Mouse (Mus musculus) heart, embryonic 14.5 days (tissue): ENCODE data around the gene Pmf1. TPM values are rescaled to one million over a fixed set of nuclear protein-coding genes. Genes with fewer than 3 reads are reported as not detected.
"Not testable (repeated sequence)": the region's sequence is repeated elsewhere in the genome, so short reads cannot be mapped to it uniquely, and the experiment has no call there.

Experiments used
- ATAC-seq: fragments of 200-750 bp; cut with Nextera tagmentation; 2 replicates; pipeline ENCODE4 v1.8.0; 2017; ENCODE audit warnings: low read depth, moderate TSS enrichment; ENCODE audit not compliant: insufficient number of reproducible peaks, insufficient read depth, low FRiP score
- H3K27ac ChIP-seq, 2 experiments: fragments of 200-500 bp in 1 of 2; fragments of 300-500 bp in 1 of 2; sonication (generic) in 1 of 2; replicated peaks in 1 of 2; 2 replicates each; pipeline ENCODE4 v1.5.1; 2012 to 2014; ENCODE audit warnings: low read depth in 2 of 2, low read length in 2 of 2, control low read depth in 1 of 2, mild to moderate bottlenecking in 1 of 2, mixed read lengths in 1 of 2; ENCODE audit not compliant: control insufficient read depth in 1 of 2, insufficient read depth in 1 of 2
- H3K27me3 ChIP-seq: fragments of 300-500 bp; sonication (generic); 2 replicates; pipeline ENCODE4 v1.6.1; 2014; ENCODE audit warnings: mild to moderate bottlenecking, low read length, control low read depth; ENCODE audit not compliant: control insufficient read depth, insufficient read depth
- H3K36me3 ChIP-seq: fragments of 300-500 bp; sonication (generic); 2 replicates; pipeline ENCODE4 v1.6.1; 2014; ENCODE audit warnings: mild to moderate bottlenecking, control low read depth, low read length, mixed read lengths; ENCODE audit not compliant: control insufficient read depth, insufficient read depth
- H3K4me1 ChIP-seq, 2 experiments: fragments of 200-500 bp in 1 of 2; fragments of 300-500 bp in 1 of 2; sonication (generic) in 1 of 2; 2 replicates each; pipeline ENCODE4 v1.6.1; 2012 to 2014; ENCODE audit warnings: low read length in 2 of 2, control low read depth in 1 of 2, mixed read lengths in 1 of 2; ENCODE audit not compliant: control insufficient read depth in 2 of 2, insufficient read depth in 2 of 2
- H3K4me2 ChIP-seq: fragments of 300-500 bp; sonication (generic); 2 replicates; pipeline ENCODE4 v1.6.1; 2014; ENCODE audit warnings: mild to moderate bottlenecking, low read length
- H3K4me3 ChIP-seq, 2 experiments: fragments of 200-500 bp in 1 of 2; fragments of 300-500 bp in 1 of 2; sonication (generic) in 1 of 2; 2 replicates each; pipeline ENCODE4 v1.5.1; 2012 to 2014; ENCODE audit warnings: low read length in 2 of 2, mild to moderate bottlenecking in 2 of 2, control low read depth in 1 of 2, low read depth in 1 of 2, moderate library complexity in 1 of 2; ENCODE audit not compliant: control insufficient read depth in 1 of 2, insufficient read depth in 1 of 2
- H3K9ac ChIP-seq: fragments of 300-500 bp; sonication (generic); 2 replicates; pipeline ENCODE4 v1.6.1; 2014; ENCODE audit warnings: mild to moderate bottlenecking, low read length
- H3K9me3 ChIP-seq: fragments of 300-500 bp; sonication (generic); 2 replicates; pipeline ENCODE4 v1.6.1; 2016; ENCODE audit warnings: low read length, control low read depth; ENCODE audit not compliant: control insufficient read depth
- whole genome bisulfite sequencing: fragments of 180-500 bp; shearing (Covaris S2); extraction: QIAGEN DNeasy Blood & Tissue Kit; methylation state at CpG from one replicate; pipeline ENCODE4 v1.1.7; 2014; 5-methylcytosine and 5-hydroxymethylcytosine counted together
- polyA plus RNA-seq: library from polyadenylated mRNA; unstranded; fragments of >200 nt; fragmentation: Nextera tagmentation; extraction: Ambion mirVana; gene quantifications from 2 replicates; pipeline ENCODE4 v1.2.1, GENCODE M21; 2014

Pmf1 gene
- polyA plus RNA-seq, 1 experiment from 2014 or later, result 95.5 TPM

DNA sequence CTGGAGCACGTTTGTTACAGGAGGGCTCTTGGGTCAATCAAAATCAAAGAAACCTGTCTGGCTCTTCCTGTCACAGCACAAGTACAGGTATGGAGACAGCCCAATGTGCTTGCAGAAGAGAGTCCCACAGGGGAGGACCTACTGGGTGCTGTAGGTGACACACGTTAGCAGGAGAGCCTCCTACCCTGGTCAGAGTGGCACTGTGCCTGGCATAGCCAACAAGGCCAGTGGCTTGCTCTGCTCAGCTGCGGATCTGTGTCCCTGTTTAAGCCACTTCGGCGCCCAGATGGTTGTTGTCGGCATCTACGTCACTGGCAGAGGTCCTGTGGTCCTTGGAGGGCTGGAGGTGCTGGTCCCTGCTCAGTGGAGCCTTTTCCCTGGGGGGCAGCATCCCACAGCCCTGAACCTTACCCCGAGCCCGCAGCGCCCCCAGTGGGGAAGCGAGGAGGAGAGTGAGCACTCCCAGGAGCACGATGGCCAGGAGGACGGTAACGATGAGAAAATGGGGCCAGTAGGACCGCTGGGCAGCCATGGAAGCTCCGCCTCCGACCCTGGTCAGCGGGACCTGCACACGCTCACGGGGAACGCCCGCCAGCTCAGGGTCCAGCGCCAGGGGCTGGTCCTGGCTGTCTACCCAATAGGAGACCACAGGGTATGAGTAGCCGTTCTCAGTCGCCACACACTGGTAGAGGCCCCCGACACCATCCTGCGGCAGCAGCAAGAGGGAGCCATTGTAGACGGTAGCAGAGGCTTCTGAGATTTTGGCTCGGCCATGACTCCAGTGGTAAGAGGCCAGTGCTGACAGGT lies 26.5 kb upstream of the Pmf1 start:
- 8% methylated on average over 29 of the region's 29 CpGs for WGBS
- peak; percentile 75 for ATAC-seq
- Histone ChIP-seq H3K27me3 (no peaks in the 10 kb centered on the region), H3K27ac (peak overlapping the region in 1 of 2 experiments; percentile 34; a peak in 3 of 4 replicates), H3K4me2 (peak overlapping the region; percentile 68), H3K9ac (peak overlapping the region; percentile 62), H3K36me3 (no peaks in the 10 kb centered on the region), H3K4me1 (peaks cover 20 to 32% of the 10 kb centered on the region in 2 experiments), H3K9me3 (no peaks in the 10 kb centered on the region), H3K4me3 (peak overlapping the region; percentile 37)

DNA sequence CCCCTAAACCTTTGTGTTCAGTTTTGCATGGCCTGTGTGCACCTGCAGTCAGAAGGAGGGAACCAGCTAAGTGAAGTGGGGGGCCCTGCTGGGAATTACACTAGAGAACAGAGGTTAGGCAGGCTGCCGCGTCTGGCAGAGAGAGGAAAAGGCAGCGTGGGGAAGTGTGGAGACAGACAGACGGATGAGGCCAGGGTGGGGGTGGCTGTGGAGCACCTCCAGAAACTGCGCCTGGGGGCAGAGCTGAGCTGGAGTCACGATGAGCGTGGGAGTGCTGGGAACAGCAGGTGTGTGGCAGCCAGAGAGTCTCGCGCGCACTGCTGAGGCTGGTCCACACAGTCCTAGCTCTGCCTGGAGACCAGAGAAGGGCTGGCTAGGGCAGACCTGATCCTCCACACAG lies 25.4 kb upstream of the Pmf1 start:
- ATAC-seq, result no peak
- Histone ChIP-seq H3K9me3 (no peaks in the 10 kb centered on the region), H3K27me3 (no peaks in the 10 kb centered on the region), H3K27ac (no peak overlapping the region), H3K36me3 (no peaks in the 10 kb centered on the region), H3K9ac (no peak overlapping the region), H3K4me2 (no peak overlapping the region), H3K4me1 (peaks cover 14 to 25% of the 10 kb centered on the region in 2 experiments), H3K4me3 (no peak overlapping the region)
- WGBS, result 65% methylated on average over 10 of the region's 10 CpGs

DNA sequence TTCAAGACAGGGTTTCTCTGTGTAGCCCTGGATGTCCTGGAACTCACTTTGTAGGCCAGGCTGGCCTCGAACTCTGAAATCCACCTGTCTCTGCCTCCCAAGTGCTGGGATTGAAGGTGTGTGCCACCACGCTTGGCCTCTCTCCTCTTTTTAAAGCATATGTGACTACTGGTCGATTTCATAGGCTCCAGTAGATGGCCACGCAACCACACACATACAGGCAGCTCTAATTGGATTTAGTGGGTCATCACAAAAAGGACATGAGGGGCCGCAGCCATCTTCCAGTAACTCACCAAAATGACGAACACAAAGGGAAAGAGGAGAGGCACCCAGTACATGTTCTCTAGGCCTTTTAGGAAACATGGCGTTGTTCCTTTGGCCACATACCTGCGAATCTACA lies 18.5 kb upstream of the Pmf1 start:
- not testable (repeated sequence) for H3K4me2 ChIP-seq, H3K4me3 ChIP-seq, H3K36me3 ChIP-seq, H3K9ac ChIP-seq, H3K27me3 ChIP-seq, H3K27ac ChIP-seq, H3K9me3 ChIP-seq, H3K4me1 ChIP-seq, ATAC-seq
- WGBS, result 58% methylated on average over 8 of the region's 8 CpGs

DNA sequence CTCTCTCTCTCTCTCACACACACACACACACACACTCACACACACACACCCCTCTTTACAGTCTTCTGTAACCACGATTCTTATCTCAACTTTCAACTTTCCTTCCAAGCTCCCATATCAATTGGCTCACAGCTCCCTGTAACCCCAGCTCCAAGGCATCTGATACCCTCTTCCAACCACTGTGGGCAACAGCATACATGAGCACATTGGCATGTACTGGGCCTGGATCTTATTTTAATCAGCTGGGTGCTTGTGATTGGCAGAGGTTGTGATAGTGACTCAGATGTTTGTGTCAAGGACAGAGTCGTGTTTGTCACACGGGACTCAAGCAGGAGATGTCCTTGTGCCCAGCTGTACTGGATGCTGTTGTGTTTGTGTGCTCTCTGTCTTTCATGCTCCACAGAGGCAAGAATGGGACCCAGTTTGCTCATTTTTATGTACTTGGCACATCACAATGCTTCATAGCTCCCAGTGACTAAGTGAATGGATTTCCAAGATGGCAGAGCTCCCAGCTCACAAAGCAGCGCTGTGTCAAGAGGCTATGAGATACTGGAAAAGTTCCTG lies 17.3 kb upstream of the Pmf1 start:
- Histone ChIP-seq H3K27ac (no peak overlapping the region), H3K4me3 (no peak overlapping the region)
- WGBS, result 59% methylated on average over 4 of the region's 4 CpGs

DNA sequence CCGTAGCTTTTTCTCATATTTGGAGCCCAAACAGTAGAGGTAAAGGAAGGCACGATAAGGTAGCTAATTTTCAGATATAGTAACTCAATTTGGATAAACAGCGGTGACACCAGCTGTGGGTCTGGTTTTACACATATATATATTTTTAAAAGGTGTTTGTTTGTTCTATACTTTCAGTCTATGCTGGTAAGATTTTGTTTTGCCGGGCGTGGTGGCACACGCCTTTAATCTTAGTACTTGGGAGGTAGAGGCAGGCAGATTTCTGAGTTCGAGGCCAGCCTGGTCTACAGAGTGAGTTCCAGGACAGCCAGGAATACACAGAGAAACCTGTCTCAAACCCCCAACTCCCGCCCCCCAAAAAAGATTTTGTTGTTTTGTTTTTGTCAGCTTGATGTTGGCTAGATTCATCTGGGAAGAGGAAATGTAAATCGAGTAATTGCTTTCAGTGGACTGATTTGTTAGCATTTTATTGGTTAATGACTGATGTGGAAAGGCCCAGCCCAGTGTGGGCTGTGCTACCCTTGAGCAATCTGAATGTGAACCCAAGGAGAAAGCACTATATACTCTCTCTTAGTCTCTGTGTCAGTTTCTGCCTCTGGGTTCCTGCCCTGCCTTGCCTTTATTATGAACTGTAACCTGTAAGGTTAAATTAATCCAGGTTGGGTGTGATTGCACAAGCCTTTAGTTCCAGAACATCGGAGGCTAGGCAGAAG lies 15.7 kb upstream of the Pmf1 start:
- Histone ChIP-seq H3K36me3 (peaks cover 5% of the 10 kb centered on the region), H3K4me2 (peak overlapping the region; percentile 97), H3K9ac (peak overlapping the region; percentile 55; the same call in 1 of the 2 replicates), H3K4me3 (no peak overlapping the region), H3K4me1 (peaks cover 4 to 11% of the 10 kb centered on the region in 2 experiments), H3K9me3 (no peaks in the 10 kb centered on the region), H3K27ac (no peak overlapping the region; a peak in 1 of 4 replicates), H3K27me3 (no peaks in the 10 kb centered on the region)
- WGBS, result 86% methylated on average over 10 of the region's 10 CpGs
- no peak for ATAC-seq

More for the DNA sequence above, 17.3 kb upstream of the Pmf1 start:
- no peaks in the 10 kb centered on the region for H3K36me3 ChIP-seq
- H3K27me3 ChIP-seq, result no peaks in the 10 kb centered on the region
- no peak overlapping the region for H3K4me2 ChIP-seq
- ATAC-seq, result no peak
- peaks cover 4 to 11% of the 10 kb centered on the region in 2 experiments for H3K4me1 ChIP-seq
- H3K9me3 ChIP-seq, result no peaks in the 10 kb centered on the region
- H3K9ac ChIP-seq, result no peak overlapping the region

DNA sequence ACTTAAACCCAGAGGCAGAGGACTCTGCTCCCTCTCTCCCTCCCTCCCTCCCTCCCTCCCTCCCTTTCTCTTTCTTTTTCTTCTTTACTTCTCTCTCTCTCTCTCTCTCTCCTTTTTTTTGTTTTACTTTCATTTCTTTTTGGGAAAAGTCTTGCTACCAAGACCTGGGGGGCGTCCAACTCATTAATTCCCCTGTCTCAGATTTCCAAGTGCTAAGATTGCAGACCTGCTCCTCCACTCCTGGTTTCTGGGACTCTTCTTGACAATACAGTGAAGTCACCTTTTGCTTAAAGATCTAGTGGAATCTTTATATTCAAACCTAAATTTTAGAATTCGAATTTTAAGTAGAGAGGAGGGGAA lies 15.2 kb upstream of the Pmf1 start:
- Histone ChIP-seq H3K9ac (peak overlapping the region; percentile 55), H3K4me3 (peak overlapping the region in 1 of 2 experiments; percentile 87; a peak in 3 of 4 replicates), H3K4me2 (peak overlapping the region; percentile 97), H3K27me3 (no peaks in the 10 kb centered on the region), H3K4me1 (peaks cover 4 to 11% of the 10 kb centered on the region in 2 experiments), H3K36me3 (peaks cover 11% of the 10 kb centered on the region), H3K9me3 (no peaks in the 10 kb centered on the region), H3K27ac (no peak overlapping the region; a peak in 1 of 4 replicates)
- WGBS, result 12% methylated on average over 2 of the region's 2 CpGs
- no peak for ATAC-seq

DNA sequence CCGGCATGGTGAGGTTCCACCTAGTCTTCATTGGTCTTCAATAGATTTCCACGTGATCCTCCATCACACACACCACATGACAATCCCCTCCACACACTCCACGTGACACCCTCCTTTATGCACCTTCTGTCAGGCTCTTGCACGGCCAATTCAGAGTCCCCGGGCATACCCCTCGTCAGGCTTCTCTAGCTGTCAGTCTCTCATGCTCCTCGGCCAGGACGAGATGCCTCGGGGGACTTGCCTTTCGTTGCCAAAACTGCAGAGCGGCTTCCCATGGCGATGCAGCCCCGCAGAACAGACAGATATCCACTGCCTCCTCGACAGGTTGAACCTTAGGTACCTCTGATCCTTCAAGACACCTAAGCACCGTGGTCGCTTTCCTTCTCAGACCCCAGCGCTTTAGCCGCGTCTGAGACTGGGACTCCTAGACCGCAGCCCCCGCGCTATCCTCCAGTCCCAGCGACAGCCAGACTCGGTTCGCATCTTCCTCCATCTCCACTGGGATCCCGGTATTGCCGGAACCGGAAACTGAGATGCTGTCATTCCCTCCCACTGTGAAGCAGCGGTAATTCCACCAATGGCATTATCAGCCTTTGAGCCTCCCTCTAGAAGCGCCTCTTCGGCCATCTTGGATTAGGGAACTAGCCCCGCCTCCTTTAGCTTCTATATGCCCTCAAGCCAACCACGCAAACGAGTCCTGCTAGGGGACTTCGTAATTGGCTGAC lies 14.6 kb upstream of the Pmf1 start, which contains the start of gene Slc25a44:
TSS of gene Slc25a44 (minus strand) at position 535 of the 725 bp plus-strand sequence.
- peak; percentile 98 for ATAC-seq
- Histone ChIP-seq H3K9me3 (no peaks in the 10 kb centered on the region), H3K4me3 (peak within 1 kb of the TSS; percentile 85 to 87), H3K4me1 (peaks cover 4 to 11% of the 10 kb centered on the region in 2 experiments), H3K27me3 (no peaks in the 10 kb centered on the region), H3K27ac (peak within 1 kb of the TSS in 1 of 2 experiments; percentile 53; a peak in 1 of 4 replicates), H3K9ac (peak within 1 kb of the TSS; percentile 86), H3K36me3 (peaks cover 16% of the 10 kb centered on the region), H3K4me2 (peak within 1 kb of the TSS; percentile 97)
- WGBS, result under 1% methylated on average over 35 of the region's 35 CpGs
